Comparison of ENCODE assay signal across 11 mouse cellular contexts in genomic region chr5:5261725-5262296, GRCm38 (mm10).
A peak's percentile ranks its signal among the peaks of the same experiment; 100 is the strongest.
DNase-seq lines count a peak whose midpoint lies in the region; ATAC-seq and TF ChIP-seq lines count a peak whose summit lies in the region.
"Had no signal": no experiment of that assay in that cellular context is flagged by ENCODE, and none has a peak within 500 bp of the region (broad histone marks: within the 10 kb centered on the region; RNA-seq: fewer than 3 reads in every experiment).

No protein-coding gene starts in this region.

- no peaks in the 10 kb centered on the region; the same call in 1 of the 2 replicates for H3K4me1 ChIP-seq in liver, embryonic 11.5 days (replicated peaks; ENCODE audit: control insufficient read depth, insufficient read depth, low read length)
- H3K4me1 ChIP-seq in liver, embryonic 12.5 days: no peaks in the 10 kb centered on the region
- peaks cover 10% of the 10 kb centered on the region; the same call in 1 of the 2 replicates for H3K4me1 ChIP-seq in stomach, embryonic 16.5 days (ENCODE audit: control insufficient read depth, insufficient read depth, low read length)
- H3K4me1 ChIP-seq in forebrain, embryonic 15.5 days: peaks cover 32% of the 10 kb centered on the region

- DNase-seq in gastrocnemius, adult 2 months: no peak
- DNase-seq in gastrocnemius, postnatal 14 days: no peak
- DNase-seq in liver, embryonic 11.5 days (ENCODE audit: low spot score): no peak
- peak; percentile 59 to 69 for DNase-seq in lung, adult 18-20 months
- DNase-seq: B cell, adult 2 months had no signal

- intact Hi-C loops in gastrocnemius, adult 2 months (cut with DNase I): loop anchor here (10.0 kb wide), 1 partner anchor 113 kb away; no protein-coding TSS in a partner anchor
- intact Hi-C loops in gastrocnemius, postnatal 14 days (cut with DNase I; ENCODE audit: low total_unique reads): no loop called here

- peak overlapping the region; percentile 22; the same call in 1 of the 2 replicates for H3K4me2 ChIP-seq in liver, embryonic 11.5 days
- H3K4me2 ChIP-seq in liver, embryonic 12.5 days: no peak overlapping the region
- H3K4me2 ChIP-seq in stomach, embryonic 16.5 days (ENCODE audit: low read depth, low read length): peak overlapping the region; percentile 3; the same call in 1 of the 2 replicates
- no peak overlapping the region for H3K4me2 ChIP-seq in forebrain, embryonic 15.5 days (replicated peaks)
- H3K4me2 ChIP-seq: forebrain, embryonic 12.5 days; limb, embryonic 15.5 days had no signal

- H3K9me3 ChIP-seq in liver, embryonic 11.5 days (ENCODE audit: control insufficient read depth, low read length): no peaks in the 10 kb centered on the region
- no peaks in the 10 kb centered on the region for H3K9me3 ChIP-seq in liver, embryonic 12.5 days (replicated peaks)
- H3K9me3 ChIP-seq in stomach, embryonic 16.5 days (replicated peaks; ENCODE audit: control insufficient read depth, low read length): no peaks in the 10 kb centered on the region
- no peaks in the 10 kb centered on the region for H3K9me3 ChIP-seq in forebrain, embryonic 15.5 days
- H3K9me3 ChIP-seq: forebrain, embryonic 12.5 days; limb, embryonic 15.5 days had no signal

- H3K27me3 ChIP-seq in liver, embryonic 11.5 days (replicated peaks; ENCODE audit: control insufficient read depth, insufficient read depth, low read length): no peaks in the 10 kb centered on the region
- H3K27me3 ChIP-seq in liver, embryonic 12.5 days (replicated peaks): no peaks in the 10 kb centered on the region
- H3K27me3 ChIP-seq in stomach, embryonic 16.5 days (ENCODE audit: control insufficient read depth, insufficient read depth, low read length): no peaks in the 10 kb centered on the region
- no peaks in the 10 kb centered on the region for H3K27me3 ChIP-seq in forebrain, embryonic 15.5 days
- H3K27me3 ChIP-seq: forebrain, embryonic 12.5 days; limb, embryonic 15.5 days had no signal

- no peaks in the 10 kb centered on the region for H3K36me3 ChIP-seq in liver, embryonic 11.5 days (ENCODE audit: control insufficient read depth, insufficient read depth, low read length)
- no peaks in the 10 kb centered on the region for H3K36me3 ChIP-seq in liver, embryonic 12.5 days
- H3K36me3 ChIP-seq in stomach, embryonic 16.5 days (ENCODE audit: control insufficient read depth, insufficient read depth, low read length): no peaks in the 10 kb centered on the region
- no peaks in the 10 kb centered on the region for H3K36me3 ChIP-seq in forebrain, embryonic 15.5 days
- H3K36me3 ChIP-seq: forebrain, embryonic 12.5 days; limb, embryonic 15.5 days had no signal

- H3K9ac ChIP-seq in liver, embryonic 11.5 days (ENCODE audit: low read depth, low read length): no peak overlapping the region
- no peak overlapping the region for H3K9ac ChIP-seq in liver, embryonic 12.5 days
- no peak overlapping the region for H3K9ac ChIP-seq in stomach, embryonic 16.5 days (ENCODE audit: low read length)
- no peak overlapping the region for H3K9ac ChIP-seq in forebrain, embryonic 15.5 days (replicated peaks)
- H3K9ac ChIP-seq: forebrain, embryonic 12.5 days; limb, embryonic 15.5 days had no signal

- ATAC-seq in liver, embryonic 11.5 days (replicated peaks; ENCODE audit: low FRiP score): no peak
- no peak for ATAC-seq in liver, embryonic 12.5 days
- ATAC-seq in stomach, embryonic 16.5 days (ENCODE audit: insufficient read depth, low FRiP score): peak; percentile 29; the same call in 1 of the 2 replicates
- no peak for ATAC-seq in forebrain, embryonic 15.5 days (replicated peaks)
- ATAC-seq in frontal cortex, adult (ENCODE audit: low TSS enrichment): no peak

- TF ChIP-seq CTCF in gastrocnemius, adult 2 months (IDR thresholded peaks at IDR 0.05): no peak

- WGBS in liver, embryonic 11.5 days: 57% methylated on average over 14 of the region's 14 CpGs
- 66% methylated on average over 14 of the region's 14 CpGs for WGBS in liver, embryonic 12.5 days (ENCODE audit: insufficient replicate concordance)
- WGBS in stomach, embryonic 16.5 days: 32% methylated on average over 14 of the region's 14 CpGs
- 80% methylated on average over 14 of the region's 14 CpGs for WGBS in forebrain, embryonic 15.5 days

- peak overlapping the region; percentile 28; the same call in 1 of the 2 replicates for H3K27ac ChIP-seq in gastrocnemius, adult 2 months
- H3K27ac ChIP-seq in liver, embryonic 11.5 days (ENCODE audit: low read depth, low read length): no peak overlapping the region
- no peak overlapping the region for H3K27ac ChIP-seq in liver, embryonic 12.5 days
- no peak overlapping the region for H3K27ac ChIP-seq in stomach, embryonic 16.5 days (ENCODE audit: low read length)
- H3K27ac ChIP-seq in forebrain, embryonic 15.5 days (replicated peaks): no peak overlapping the region
- H3K27ac ChIP-seq: forebrain, embryonic 12.5 days; limb, embryonic 15.5 days had no signal

- peak overlapping the region; percentile 32 for H3K4me3 ChIP-seq in gastrocnemius, adult 2 months
- no peak overlapping the region for H3K4me3 ChIP-seq in liver, embryonic 11.5 days (ENCODE audit: low read depth, low read length)
- H3K4me3 ChIP-seq in liver, embryonic 12.5 days: no peak overlapping the region
- no peak overlapping the region for H3K4me3 ChIP-seq in stomach, embryonic 16.5 days (replicated peaks; ENCODE audit: low read length)
- H3K4me3 ChIP-seq in forebrain, embryonic 15.5 days: no peak overlapping the region
- H3K4me3 ChIP-seq: forebrain, embryonic 12.5 days; limb, embryonic 15.5 days had no signal

Comparison
In these comparisons a context has a peak if more than half of its experiments do, and no peak if none do; other contexts are left out.
1. H3K4me2 ChIP-seq: peak in liver, embryonic 11.5 days (single experiment) and stomach, embryonic 16.5 days (single experiment); none in liver, embryonic 12.5 days (single experiment) and forebrain, embryonic 15.5 days (single experiment).
2. DNase-seq: peak in lung, adult 18-20 months (2 of 2); none in gastrocnemius, adult 2 months (single experiment), gastrocnemius, postnatal 14 days (single experiment) and liver, embryonic 11.5 days (single experiment).